Mouse (Mus musculus) E14TG2a.4 (cell line): Measurements from ENCODE around the gene Slc44a3.

Experiments
- H3K27me3 ChIP-seq: 2 replicates; pipeline ENCODE4 v1.6.1; 2014; ENCODE audit warnings: low read length, control low read depth; ENCODE audit not compliant: insufficient read depth
- H3K36me3 ChIP-seq: 2 replicates; pipeline ENCODE4 v1.6.1; 2014; ENCODE audit warnings: low read length, control low read depth; ENCODE audit not compliant: insufficient read depth
- H3K4me1 ChIP-seq: replicated peaks from 2 replicates; pipeline ENCODE4 v1.6.1; 2014; ENCODE audit warnings: low read depth, low read length, control low read depth
- H3K4me3 ChIP-seq: replicated peaks from 2 replicates; pipeline ENCODE4 v1.5.1; 2014; ENCODE audit warnings: mild to moderate bottlenecking, low read length
- H3K9me3 ChIP-seq: 2 replicates; pipeline ENCODE4 v1.6.1; 2014; ENCODE audit warnings: low read length, control low read depth
- CTCF ChIP-seq: conservative IDR thresholded peaks from 2 replicates; pipeline ENCODE4 v1.5.1; 2014; ENCODE audit warnings: low read length
- NANOG ChIP-seq: IDR thresholded peaks from 2 replicates; pipeline ENCODE4 v1.6.1; 2014; ENCODE audit warnings: borderline replicate concordance, low read length, mixed read lengths
- POU5F1 ChIP-seq: IDR thresholded peaks from 2 replicates; pipeline ENCODE4 v1.6.1; 2014; ENCODE audit warnings: low read length, borderline replicate concordance

Gene Slc44a3

DNA sequence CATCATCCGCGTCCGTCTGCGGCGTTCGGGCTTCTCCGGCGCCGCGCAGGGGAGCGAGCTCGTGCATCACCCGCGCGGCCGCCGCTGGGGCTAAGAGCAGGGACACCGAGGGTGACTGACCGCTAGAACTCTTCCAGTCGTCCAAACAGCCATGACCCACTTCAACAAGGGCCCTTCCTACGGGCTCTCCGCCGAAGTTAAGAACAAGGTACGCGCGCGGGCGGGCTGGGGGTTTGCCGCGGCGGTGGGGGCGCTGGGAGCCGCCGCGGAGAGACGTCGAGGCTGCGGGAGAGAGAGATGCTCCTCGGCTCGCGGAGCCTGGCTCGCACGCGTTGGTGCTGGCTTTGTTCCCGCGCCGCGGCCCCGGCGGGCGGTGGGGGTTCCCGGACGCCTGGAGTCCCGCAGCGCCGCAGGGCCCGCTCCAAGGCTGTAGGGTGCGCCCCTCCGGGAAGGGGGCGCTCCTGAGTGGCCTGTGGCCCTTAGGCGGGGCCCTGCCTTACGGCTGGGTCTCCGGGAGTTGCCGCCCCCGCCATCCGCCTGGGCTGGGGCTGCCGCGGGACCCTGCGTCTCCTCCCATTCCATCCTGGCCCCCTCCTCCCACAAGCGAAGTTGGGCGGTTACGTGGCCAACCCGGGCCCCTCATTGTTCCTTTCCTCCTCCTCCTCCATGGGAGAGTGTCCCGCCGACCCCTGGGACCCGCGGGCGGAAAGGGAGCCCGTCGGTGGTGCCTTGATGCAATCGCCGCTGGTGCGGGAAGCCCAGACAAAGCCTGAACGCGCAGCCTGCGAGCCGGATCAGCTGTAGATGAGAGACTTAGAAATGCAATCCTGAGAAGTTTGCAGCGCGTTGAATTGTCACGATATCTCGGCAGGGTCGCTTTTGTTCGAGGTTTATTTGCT, 105.3 kb downstream of the Slc44a3 start:
- Histone ChIP-seq H3K9me3 (no peaks in the 10 kb centered on the region), H3K27me3 (no peaks in the 10 kb centered on the region), H3K4me3 (peak overlapping the region; percentile 98), H3K36me3 (peaks cover 4% of the 10 kb centered on the region), H3K4me1 (peaks cover 66% of the 10 kb centered on the region)
- TF ChIP-seq CTCF: no peak
- TF ChIP-seq POU5F1: no peak
- no peak for TF ChIP-seq NANOG

- peaks cover 57% of the 10 kb centered on the region for H3K4me1 ChIP-seq
- no peaks in the 10 kb centered on the region for H3K27me3 ChIP-seq
- H3K9me3 ChIP-seq: peaks cover 6% of the 10 kb centered on the region
- H3K36me3 ChIP-seq: peaks cover 3% of the 10 kb centered on the region; the same call in 1 of the 2 replicates
- TF ChIP-seq CTCF (no peak), POU5F1 (no peak), NANOG (no peak)
- peak within 1 kb of the TSS; percentile 98 for H3K4me3 ChIP-seq
Measured at GRCm38 (mm10) chr3:121425861-121426620, 106.2 kb downstream of the Slc44a3 start, which contains the start of gene Cnn3. Gene Cnn3 (plus strand): TSS chr3:121426497.

GRCm38 (mm10) chr3:121422405-121422804, 109.8 kb downstream of the Slc44a3 start:
- Histone ChIP-seq H3K4me1 (peaks cover 51% of the 10 kb centered on the region), H3K9me3 (peaks cover 11% of the 10 kb centered on the region), H3K36me3 (no peaks in the 10 kb centered on the region), H3K4me3 (no peak overlapping the region), H3K27me3 (no peaks in the 10 kb centered on the region)
- TF ChIP-seq POU5F1: no peak
- no peak for TF ChIP-seq NANOG
- TF ChIP-seq CTCF: no peak

GRCm38 (mm10) chr3:121418850-121419435, 113.3 kb downstream of the Slc44a3 start:
- H3K36me3 ChIP-seq: no peaks in the 10 kb centered on the region
- H3K27me3 ChIP-seq: no peaks in the 10 kb centered on the region
- H3K4me1 ChIP-seq: peaks cover 57% of the 10 kb centered on the region
- peaks cover 11% of the 10 kb centered on the region for H3K9me3 ChIP-seq
- TF ChIP-seq POU5F1: no peak
- peak; percentile 67 for TF ChIP-seq NANOG
- no peak for TF ChIP-seq CTCF
- H3K4me3 ChIP-seq: peak overlapping the region; percentile 1; the same call in 1 of the 2 replicates

DNA sequence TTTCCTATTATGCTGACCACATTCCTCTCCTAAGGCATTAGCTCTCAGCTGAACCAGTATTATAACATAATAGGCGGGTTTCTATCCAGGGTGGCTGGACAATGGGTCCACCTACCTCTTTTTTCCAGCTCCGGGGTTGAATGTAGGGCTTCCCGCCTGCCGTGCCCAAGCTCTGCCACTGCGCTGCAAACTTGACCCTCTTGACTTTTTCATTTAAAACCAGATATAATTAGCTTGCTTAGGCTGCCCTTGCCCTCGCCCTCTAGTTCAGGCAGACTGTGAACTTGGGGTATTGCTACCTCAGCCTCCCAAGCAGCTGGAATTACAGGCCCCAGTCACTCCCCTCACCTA, 114.0 kb downstream of the Slc44a3 start:
- H3K36me3 ChIP-seq: no peaks in the 10 kb centered on the region
- peak overlapping the region; percentile 30 for H3K4me3 ChIP-seq
- H3K9me3 ChIP-seq: peaks cover 11% of the 10 kb centered on the region
- H3K27me3 ChIP-seq: no peaks in the 10 kb centered on the region
- TF ChIP-seq CTCF (no peak), POU5F1 (no peak), NANOG (no peak)
- H3K4me1 ChIP-seq: peaks cover 57% of the 10 kb centered on the region

DNA sequence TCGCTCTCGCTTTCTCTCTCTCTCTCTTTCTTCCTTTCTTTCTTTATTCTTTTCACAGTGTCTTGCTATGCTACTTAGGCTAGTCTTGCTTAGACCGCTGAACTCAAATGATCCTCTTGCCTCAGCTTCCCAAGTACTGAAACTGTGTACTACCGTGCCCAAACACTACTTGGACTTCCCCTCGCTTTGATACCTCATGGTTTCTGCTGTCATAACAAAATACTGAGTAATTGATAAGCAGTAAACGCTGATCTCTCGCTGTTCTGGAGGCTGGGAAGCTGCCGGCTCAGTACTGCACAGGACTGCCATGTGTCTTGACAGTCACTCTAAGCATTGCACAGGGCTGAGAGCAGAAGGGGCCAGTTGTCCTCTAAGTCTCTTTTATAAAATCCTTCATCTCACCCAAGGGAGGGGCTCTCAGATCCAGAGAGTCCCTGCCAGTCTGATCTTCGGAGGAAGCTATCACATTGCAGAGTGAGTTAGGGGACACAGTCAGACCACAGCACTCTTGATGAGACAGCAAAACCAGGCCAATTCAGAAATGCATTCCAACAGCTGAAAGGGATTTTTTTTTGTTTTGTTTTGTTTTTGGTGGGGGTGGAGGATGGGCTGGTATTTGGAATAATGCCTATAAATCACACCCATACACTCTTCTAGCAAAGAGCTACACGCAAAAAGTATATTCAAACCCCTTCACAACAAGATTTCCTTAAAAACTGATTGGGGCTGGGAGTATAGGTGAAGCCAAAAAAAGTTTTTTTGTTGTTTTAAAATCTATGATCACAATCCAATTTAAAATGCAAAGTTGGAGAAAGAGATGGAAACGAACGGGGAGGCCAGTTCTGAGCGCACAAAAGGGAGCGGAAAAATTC, 114.6 kb downstream of the Slc44a3 start:
- H3K9me3 ChIP-seq: peaks cover 11% of the 10 kb centered on the region
- peak overlapping the region; percentile 30; the same call in 1 of the 2 replicates for H3K4me3 ChIP-seq
- TF ChIP-seq NANOG: no peak
- no peak for TF ChIP-seq POU5F1
- no peak for TF ChIP-seq CTCF
- H3K27me3 ChIP-seq: no peaks in the 10 kb centered on the region
- no peaks in the 10 kb centered on the region for H3K36me3 ChIP-seq
- H3K4me1 ChIP-seq: peaks cover 55% of the 10 kb centered on the region

DNA sequence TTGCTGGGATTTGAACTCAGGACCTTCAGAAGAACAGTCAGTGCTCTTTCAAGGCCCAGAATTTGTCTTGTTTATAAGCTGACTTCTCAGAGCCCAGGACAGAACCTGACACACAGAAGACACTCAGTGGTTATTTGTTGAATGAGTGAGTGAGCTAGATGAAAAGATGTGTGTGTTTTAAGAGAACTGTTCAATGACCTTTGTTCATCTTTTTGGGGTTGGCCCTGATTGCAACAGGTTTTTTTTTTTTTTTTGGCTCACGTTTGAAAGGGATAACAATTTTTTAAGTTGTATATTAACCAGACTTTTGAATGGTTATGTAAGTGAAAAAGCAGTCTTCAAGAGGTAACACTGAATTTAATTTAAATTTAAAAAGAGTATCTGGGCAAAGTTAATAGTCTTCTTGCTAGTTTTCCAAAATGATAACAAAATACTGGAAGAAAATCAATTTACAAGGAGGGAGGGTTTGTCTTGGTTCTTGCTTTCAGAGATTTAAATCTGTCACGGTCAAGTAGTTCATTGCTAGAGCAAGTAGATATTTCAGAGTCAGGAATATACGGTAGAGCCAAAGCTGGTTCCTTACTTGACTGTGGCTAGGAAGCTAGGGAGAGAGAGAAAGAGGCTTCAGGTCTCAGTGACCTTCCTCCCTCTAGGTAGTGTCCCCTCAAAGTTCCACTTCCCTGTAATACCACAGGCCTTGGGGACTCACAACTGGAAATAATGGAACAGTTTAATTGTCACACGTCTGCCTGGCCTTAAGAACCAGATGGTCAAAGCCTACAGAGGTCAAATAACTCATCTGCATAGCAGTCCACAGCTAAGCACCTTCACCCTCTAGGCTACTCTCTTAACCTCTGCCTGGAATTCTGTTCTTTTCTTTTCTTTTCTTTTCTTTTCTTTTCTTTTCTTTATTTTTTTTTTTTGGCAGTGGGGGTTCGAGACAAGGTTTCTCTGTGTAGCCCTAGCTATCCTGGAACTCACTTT, 115.7 kb downstream of the Slc44a3 start:
- Histone ChIP-seq H3K4me3 (no peak overlapping the region), H3K9me3 (peaks cover 9% of the 10 kb centered on the region), H3K27me3 (no peaks in the 10 kb centered on the region), H3K36me3 (no peaks in the 10 kb centered on the region), H3K4me1 (peaks cover 48% of the 10 kb centered on the region)
- TF ChIP-seq NANOG (peak; percentile 7; the same call in 1 of the 2 replicates), POU5F1 (no peak)
